Mouse (Mus musculus) lung, embryonic 16.5 days (tissue): Measurements from ENCODE around the gene Micu1. TPM values are rescaled to one million over a fixed set of nuclear protein-coding genes. Genes with fewer than 3 reads are reported as not detected.

ENCODE experiments used
- ATAC-seq: fragments of 200-750 bp; cut with Nextera tagmentation; 2 replicates; pipeline ENCODE4 v1.8.0; 2017; ENCODE audit warnings: low read depth, mild to moderate bottlenecking, moderate library complexity
- H3K27ac ChIP-seq: fragments of 300-500 bp; sonication (generic); 2 replicates; pipeline ENCODE4 v1.5.1; 2014; ENCODE audit warnings: mild to moderate bottlenecking, control low read depth, low read length
- H3K27me3 ChIP-seq: fragments of 300-500 bp; sonication (generic); 2 replicates; pipeline ENCODE4 v1.6.1; 2014; ENCODE audit warnings: low read depth, low read length, mixed read lengths; ENCODE audit not compliant: control insufficient read depth, insufficient read depth
- H3K36me3 ChIP-seq: fragments of 300-500 bp; sonication (generic); 2 replicates; pipeline ENCODE4 v1.6.1; 2014; ENCODE audit warnings: low read length; ENCODE audit not compliant: control insufficient read depth, insufficient read depth
- H3K4me1 ChIP-seq: fragments of 300-500 bp; sonication (generic); replicated peaks from 2 replicates; pipeline ENCODE4 v1.6.1; 2014; ENCODE audit warnings: low read length, mixed read lengths; ENCODE audit not compliant: control insufficient read depth, insufficient read depth
- H3K4me2 ChIP-seq: fragments of 300-500 bp; sonication (generic); 2 replicates; pipeline ENCODE4 v1.6.1; 2014; ENCODE audit warnings: low read depth, low read length, control low read depth
- H3K4me3 ChIP-seq: fragments of 300-500 bp; sonication (generic); 2 replicates; pipeline ENCODE4 v1.5.1; 2014; ENCODE audit warnings: mild to moderate bottlenecking, low read length, control low read depth
- H3K9ac ChIP-seq: fragments of 300-500 bp; sonication (generic); 2 replicates; pipeline ENCODE4 v1.6.1; 2014; ENCODE audit warnings: low read length, control low read depth
- H3K9me3 ChIP-seq: fragments of 300-500 bp; sonication (generic); 2 replicates; pipeline ENCODE4 v1.6.1; 2016; ENCODE audit warnings: low read length; ENCODE audit not compliant: control insufficient read depth
- WGBS: fragments of 180-500 bp; shearing (Covaris S2); extraction: QIAGEN DNeasy Blood & Tissue Kit; methylation state at CpG from one replicate; pipeline ENCODE4 v1.1.7; 2014; 5-methylcytosine and 5-hydroxymethylcytosine counted together
- polyA plus RNA-seq: library from polyadenylated mRNA; unstranded; fragments of >200 nt; fragmentation: Nextera tagmentation; extraction: Ambion mirVana; gene quantifications from 2 replicates; pipeline ENCODE4 v1.2.1, GENCODE M21; 2015

The Micu1 gene
- polyA plus RNA-seq, 1 experiment from 2014 or later: 68.8 TPM

DNA sequence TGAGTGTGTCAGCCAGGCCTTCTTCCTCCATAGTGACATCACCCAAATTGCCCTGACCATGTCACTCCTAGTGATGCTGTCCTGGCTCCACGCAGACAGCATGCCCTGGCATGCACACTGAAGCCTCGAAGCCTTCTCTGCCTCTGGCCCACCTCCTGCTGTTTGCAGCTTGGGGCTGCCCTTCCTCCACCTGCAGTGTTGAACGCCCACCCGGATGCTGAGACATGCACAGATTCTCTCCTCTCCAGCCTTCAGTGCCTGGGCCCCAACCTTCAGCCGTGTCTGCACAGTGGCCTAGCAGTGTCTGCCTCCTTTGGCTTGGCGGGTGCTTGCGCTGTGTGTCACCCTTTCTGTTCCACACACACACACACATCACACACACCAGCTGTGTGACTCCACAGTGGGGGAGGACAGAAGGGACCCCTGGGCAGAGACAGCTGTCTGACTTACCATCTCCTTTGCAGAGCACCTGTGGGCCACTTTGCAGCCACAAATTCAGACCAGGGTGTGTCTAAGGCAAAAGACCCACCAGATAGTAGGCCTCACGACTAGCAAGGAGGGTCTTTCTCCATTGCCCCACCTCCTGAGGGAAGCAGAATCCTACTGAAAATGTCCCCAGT, 199.8 kb downstream of the Micu1 start:
- peaks cover 50% of the 10 kb centered on the region for H3K4me1 ChIP-seq
- no peak overlapping the region for H3K27ac ChIP-seq
- peaks cover 8% of the 10 kb centered on the region for H3K36me3 ChIP-seq
- H3K4me3 ChIP-seq: no peak overlapping the region
- no peak overlapping the region for H3K9ac ChIP-seq
- H3K4me2 ChIP-seq: no peak overlapping the region
- H3K9me3 ChIP-seq: no peaks in the 10 kb centered on the region
- 69% methylated on average over 8 of the region's 8 CpGs for WGBS
- no peaks in the 10 kb centered on the region for H3K27me3 ChIP-seq
- no peak for ATAC-seq

DNA sequence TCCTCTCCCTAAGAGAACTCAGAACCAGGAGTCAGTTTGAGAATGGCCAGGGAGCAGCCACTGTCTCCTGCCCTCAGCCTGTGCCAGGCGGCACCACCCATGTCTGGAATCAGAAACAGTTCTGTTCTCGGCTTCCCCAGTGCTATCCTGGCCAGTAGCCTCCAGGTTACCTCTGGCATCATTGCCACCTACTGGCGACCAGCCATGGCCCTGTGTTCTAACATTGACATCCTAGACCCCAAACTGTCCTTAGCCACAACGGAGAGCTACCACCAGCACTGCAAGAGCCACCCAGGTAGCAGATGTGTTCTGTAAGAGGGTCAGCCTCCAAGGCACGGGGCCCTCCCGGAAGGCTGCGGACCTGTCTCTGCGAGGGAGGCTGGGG, 200.3 kb downstream of the Micu1 start:
- 46% methylated on average over 8 of the region's 8 CpGs for WGBS
- peaks cover 48% of the 10 kb centered on the region for H3K4me1 ChIP-seq
- peaks cover 3% of the 10 kb centered on the region for H3K36me3 ChIP-seq
- H3K4me2 ChIP-seq: no peak overlapping the region
- no peaks in the 10 kb centered on the region for H3K9me3 ChIP-seq
- no peak for ATAC-seq
- no peaks in the 10 kb centered on the region for H3K27me3 ChIP-seq
- H3K27ac ChIP-seq: no peak overlapping the region
- no peak overlapping the region for H3K4me3 ChIP-seq
- H3K9ac ChIP-seq: 0 out of 2 replicates have a peak overlapping the region, but pooled peaks have one; percentile 9

DNA sequence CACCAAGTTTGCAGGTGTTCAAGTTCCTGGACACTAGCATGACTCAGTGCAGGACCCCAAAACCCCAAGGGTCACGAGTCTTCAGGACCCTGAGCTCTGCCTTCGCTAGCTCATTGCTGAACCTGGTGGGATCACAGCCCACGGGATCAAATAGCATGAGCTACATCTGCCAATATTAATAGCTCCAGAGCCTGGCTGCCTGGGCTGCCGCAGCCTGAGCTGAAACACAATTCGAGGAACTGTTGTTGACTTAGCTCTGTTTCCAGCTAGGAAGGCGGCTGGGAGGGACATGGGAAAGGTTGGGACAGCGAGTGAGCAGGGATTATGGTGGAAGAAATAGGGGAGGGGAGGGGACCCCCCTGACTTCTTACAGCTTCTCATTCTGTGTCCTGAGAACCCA, 200.9 kb downstream of the Micu1 start:
- Histone ChIP-seq H3K9me3 (no peaks in the 10 kb centered on the region), H3K27me3 (no peaks in the 10 kb centered on the region), H3K4me1 (peaks cover 50% of the 10 kb centered on the region), H3K36me3 (no peaks in the 10 kb centered on the region), H3K27ac (peak overlapping the region; percentile 55), H3K4me2 (no peak overlapping the region), H3K4me3 (no peak overlapping the region), H3K9ac (no peak overlapping the region)
- no peak for ATAC-seq
- 34% methylated on average over 7 of the region's 7 CpGs for WGBS

DNA sequence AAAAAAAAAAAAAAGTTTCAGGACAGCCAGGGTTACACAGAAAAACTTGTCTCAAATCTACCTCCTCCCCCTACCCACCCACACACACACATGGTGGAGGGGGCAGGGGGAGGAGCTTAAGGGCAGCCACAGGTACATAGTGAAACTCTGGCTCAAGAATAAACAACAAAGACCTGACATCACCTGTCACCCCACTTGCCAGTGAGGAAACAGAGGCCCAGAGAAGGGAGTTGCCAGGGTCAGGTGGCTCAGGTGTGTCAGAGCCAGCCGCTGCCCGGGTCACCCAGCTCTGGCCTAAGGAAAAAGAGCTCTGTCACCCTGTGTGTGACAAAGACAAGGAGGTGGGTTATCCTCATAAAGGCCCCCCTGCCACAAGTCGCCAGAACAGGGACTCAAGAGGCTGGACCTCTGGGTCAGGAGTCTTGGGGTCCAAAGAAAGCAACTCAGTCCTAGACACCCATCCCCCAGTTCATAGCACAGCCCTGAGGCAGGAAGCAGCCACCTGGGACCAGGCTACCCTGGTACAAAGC, 204.9 kb downstream of the Micu1 start:
- Histone ChIP-seq H3K4me3 (no peak overlapping the region), H3K27ac (peak overlapping the region; percentile 83), H3K27me3 (no peaks in the 10 kb centered on the region), H3K4me1 (peaks cover 54% of the 10 kb centered on the region), H3K4me2 (no peak overlapping the region), H3K9ac (0 out of 2 replicates have a peak overlapping the region, but pooled peaks have one; percentile 8), H3K36me3 (no peaks in the 10 kb centered on the region), H3K9me3 (no peaks in the 10 kb centered on the region)
- no peak for ATAC-seq
- 43% methylated on average over 3 of the region's 3 CpGs for WGBS

DNA sequence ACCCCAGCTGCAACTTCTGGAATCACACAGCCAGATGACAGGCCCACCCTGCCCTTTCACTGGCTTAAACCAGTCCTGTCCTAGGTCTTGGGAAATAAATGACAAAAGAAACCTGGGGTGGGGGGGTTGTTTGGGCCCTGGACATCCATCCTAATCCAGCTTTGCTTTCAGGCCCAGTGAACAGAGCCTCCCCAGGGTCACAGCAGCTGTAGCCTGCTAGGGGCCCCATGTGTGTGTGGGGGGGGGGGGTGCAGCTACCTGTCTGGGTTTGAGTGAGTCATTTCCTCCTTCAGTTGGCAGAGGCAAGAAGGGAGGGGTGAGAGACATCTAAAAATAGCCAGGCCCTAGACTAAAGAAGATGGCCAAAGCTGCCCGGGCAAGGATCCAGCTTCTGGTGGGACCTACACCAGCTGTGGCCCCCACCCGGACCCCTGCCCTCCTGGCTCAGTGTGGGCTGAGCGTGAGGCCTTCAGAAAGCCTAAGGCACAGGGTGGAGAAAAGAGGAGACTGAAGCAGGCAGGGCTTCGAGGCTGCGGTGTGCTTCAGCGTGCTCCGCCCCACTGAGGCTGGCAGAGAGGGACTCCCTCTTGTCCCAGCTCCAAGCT, 205.5 kb downstream of the Micu1 start:
- Histone ChIP-seq H3K4me2 (no peak overlapping the region), H3K9me3 (no peaks in the 10 kb centered on the region), H3K4me3 (no peak overlapping the region), H3K27me3 (no peaks in the 10 kb centered on the region), H3K9ac (peak overlapping the region; percentile 40), H3K4me1 (peaks cover 49% of the 10 kb centered on the region), H3K36me3 (no peaks in the 10 kb centered on the region), H3K27ac (peak overlapping the region; percentile 83)
- peak; percentile 76 for ATAC-seq
- WGBS: 11% methylated on average over 7 of the region's 7 CpGs

DNA sequence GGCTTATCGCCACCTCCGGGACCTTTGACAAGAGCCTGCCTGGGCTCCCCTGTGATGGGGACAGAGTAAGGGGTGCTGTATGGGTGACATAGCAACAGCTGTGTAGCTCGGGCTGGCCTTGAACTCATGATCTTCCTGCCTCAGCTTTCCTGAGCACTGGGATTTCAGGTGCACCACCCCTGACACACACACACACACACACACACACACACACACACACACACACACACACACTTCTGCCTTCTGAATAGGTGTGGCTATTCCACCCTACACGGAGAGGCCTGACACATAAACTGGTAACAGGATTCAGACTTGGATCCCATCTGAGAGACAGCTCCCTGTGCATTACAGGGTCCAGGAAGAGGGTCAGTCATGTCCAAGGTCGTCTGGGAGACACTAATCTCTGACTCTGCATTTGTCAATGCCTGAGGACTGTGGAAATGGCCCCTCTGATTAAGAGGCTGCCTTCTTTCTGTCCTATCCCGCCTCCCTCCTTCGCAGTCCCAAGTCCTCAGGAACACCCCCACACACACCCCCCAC, 206.6 kb downstream of the Micu1 start:
- Histone ChIP-seq H3K27ac (peak overlapping the region; percentile 83), H3K36me3 (no peaks in the 10 kb centered on the region), H3K9ac (no peak overlapping the region), H3K9me3 (no peaks in the 10 kb centered on the region), H3K27me3 (no peaks in the 10 kb centered on the region), H3K4me3 (no peak overlapping the region), H3K4me1 (peaks cover 41% of the 10 kb centered on the region), H3K4me2 (peak overlapping the region; percentile 42; the same call in 1 of the 2 replicates)
- WGBS: 44% methylated on average over 7 of the region's 7 CpGs
- ATAC-seq: no peak

DNA sequence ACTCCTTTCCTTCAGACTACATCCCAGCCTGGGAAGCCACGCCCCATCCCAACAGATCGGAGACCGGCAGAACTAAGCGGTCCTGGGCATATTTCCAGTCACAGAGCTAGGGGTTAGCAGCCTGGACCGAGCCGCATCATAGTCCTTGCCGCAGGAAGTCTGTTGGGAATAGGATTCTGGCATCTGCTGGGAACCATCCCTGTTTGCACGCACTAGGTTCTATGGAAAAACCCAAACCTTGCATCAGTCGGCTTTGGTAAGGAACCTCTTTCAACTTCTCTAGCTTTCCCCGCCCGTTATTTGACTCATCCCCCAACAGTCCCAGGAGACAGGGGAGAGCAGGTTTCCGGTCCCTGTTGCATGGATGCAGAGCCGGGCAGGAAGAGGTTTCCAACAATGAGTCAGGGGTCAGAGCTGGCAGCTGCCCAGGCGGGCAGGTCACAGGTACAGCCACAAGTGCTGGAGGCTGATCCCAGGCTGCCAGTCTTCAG, 207.1 kb downstream of the Micu1 start:
- no peak overlapping the region for H3K4me3 ChIP-seq
- H3K27me3 ChIP-seq: no peaks in the 10 kb centered on the region
- peak overlapping the region; percentile 83 for H3K27ac ChIP-seq
- 5% methylated on average over 14 of the region's 14 CpGs for WGBS
- peak; percentile 65 for ATAC-seq
- peak overlapping the region; percentile 36; the same call in 1 of the 2 replicates for H3K9ac ChIP-seq
- H3K36me3 ChIP-seq: no peaks in the 10 kb centered on the region
- peaks cover 41% of the 10 kb centered on the region for H3K4me1 ChIP-seq
- peak overlapping the region; percentile 42 for H3K4me2 ChIP-seq
- no peaks in the 10 kb centered on the region for H3K9me3 ChIP-seq

DNA sequence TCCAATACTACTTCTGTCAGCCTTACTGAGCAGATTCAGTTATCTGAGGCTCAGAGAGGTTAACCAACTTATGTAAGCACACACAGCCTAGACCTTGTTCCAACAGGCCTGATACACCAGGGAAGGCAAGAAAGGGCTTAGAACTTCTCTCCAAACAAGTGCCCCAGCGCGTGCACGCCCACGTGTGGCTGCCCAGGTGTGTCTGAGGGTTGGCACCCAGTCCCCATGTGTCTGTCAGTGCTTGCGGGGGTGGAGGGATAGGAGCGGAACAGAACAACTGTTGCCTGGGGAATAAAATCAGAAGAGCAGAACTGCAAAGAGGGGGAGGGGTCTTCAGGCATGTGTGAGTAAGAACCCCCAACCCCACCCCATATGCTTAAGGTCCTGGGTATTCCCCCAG, 208.8 kb downstream of the Micu1 start:
- WGBS: 32% methylated on average over 6 of the region's 6 CpGs
- no peaks in the 10 kb centered on the region for H3K36me3 ChIP-seq
- H3K27me3 ChIP-seq: no peaks in the 10 kb centered on the region
- peak overlapping the region; percentile 22; the same call in 1 of the 2 replicates for H3K4me3 ChIP-seq
- H3K9me3 ChIP-seq: no peaks in the 10 kb centered on the region
- H3K27ac ChIP-seq: peak overlapping the region; percentile 61
- H3K9ac ChIP-seq: peak overlapping the region; percentile 57
- peaks cover 50% of the 10 kb centered on the region for H3K4me1 ChIP-seq
- no peak for ATAC-seq
- peak overlapping the region; percentile 44 for H3K4me2 ChIP-seq

DNA sequence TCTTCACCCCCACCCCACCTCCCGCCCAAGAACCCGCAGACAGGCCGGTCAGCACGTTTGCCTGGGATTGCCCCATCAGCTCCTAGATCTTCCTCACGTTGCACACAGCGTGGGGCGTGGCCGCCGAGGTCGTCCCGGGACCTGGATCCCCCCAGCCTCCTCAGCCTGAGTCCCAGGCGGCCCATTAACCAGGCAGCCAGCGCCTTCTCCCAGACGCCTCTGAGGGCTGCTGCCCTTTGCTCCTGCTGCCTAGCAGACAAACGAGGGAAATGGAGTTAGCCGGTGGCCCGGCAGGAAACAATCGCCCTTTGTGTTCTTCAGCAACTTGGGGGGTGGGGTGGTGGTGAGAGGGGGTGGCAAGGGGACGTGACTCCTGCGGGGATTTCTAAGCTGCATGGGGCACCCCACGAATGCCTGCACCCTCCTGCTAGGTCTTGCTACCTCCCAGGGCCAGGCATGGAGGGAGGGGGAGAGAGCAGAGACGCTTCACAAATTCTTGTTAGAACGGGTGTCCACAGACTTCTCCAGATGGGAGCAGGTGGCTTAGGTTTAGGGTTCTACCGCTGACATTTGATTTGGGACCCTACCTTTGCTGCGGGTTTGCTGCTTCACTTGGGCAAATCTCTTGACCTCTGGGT, 209.4 kb downstream of the Micu1 start:
- 5% methylated on average over 25 of the region's 25 CpGs for WGBS
- no peaks in the 10 kb centered on the region for H3K27me3 ChIP-seq
- H3K4me1 ChIP-seq: peaks cover 56% of the 10 kb centered on the region
- H3K9me3 ChIP-seq: no peaks in the 10 kb centered on the region
- peak overlapping the region; percentile 44 for H3K4me2 ChIP-seq
- peak overlapping the region; percentile 22 for H3K4me3 ChIP-seq
- H3K9ac ChIP-seq: peak overlapping the region; percentile 57
- H3K27ac ChIP-seq: peak overlapping the region; percentile 62
- no peaks in the 10 kb centered on the region for H3K36me3 ChIP-seq
- peak; percentile 10; the same call in 1 of the 2 replicates for ATAC-seq
